Mouse (Mus musculus) frontal cortex, postnatal 14 days (tissue): ENCODE measurements around the gene Mylk3.

Experiments
- DNase-seq, 2 experiments: peaks; one replicate each; pipeline ENCODE4 v3.0.0; 2022; ENCODE audit warnings: low spot score in 2 of 2

Mylk3 gene

DNA sequence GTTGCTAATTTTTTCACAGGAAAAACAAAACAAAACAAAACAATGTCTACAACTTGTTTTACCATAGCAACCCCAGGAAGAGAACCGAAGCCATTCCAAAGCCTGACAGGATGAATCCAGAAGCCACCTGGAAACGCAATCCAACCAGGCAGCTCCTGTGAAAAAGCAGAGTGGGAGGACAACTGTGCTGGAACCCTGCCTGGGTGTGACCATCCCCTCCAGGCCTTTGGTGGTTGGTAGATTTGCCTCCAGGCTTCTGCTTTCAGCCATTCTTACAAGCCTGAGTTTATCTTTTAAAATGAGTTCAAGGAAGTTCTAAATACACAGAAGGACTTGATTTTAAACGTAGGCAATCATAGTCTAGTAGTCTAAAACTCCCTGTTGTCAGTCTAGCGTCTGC is 4.2 kb downstream of the Mylk3 start:
- no peak for DNase-seq

DNA sequence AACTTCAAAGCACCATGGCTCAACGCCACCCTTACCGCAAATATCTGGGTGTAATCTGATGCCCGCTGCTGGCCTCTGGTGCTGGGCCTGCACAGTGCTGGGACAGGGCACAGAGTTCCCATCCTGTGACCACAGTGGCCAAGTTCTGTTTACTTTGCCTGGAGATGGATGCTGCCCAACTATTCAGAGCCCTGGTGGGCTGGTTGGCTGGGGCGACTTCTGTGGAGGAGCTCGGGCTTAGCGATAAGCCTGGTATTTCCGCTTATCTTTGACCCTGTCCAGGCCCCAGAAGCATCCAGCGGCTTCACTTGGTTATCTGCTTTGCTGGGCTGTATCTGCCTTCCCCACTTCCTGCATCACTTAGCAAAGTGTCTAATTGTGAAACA is 5.3 kb downstream of the Mylk3 start:
- no peak for DNase-seq

DNA sequence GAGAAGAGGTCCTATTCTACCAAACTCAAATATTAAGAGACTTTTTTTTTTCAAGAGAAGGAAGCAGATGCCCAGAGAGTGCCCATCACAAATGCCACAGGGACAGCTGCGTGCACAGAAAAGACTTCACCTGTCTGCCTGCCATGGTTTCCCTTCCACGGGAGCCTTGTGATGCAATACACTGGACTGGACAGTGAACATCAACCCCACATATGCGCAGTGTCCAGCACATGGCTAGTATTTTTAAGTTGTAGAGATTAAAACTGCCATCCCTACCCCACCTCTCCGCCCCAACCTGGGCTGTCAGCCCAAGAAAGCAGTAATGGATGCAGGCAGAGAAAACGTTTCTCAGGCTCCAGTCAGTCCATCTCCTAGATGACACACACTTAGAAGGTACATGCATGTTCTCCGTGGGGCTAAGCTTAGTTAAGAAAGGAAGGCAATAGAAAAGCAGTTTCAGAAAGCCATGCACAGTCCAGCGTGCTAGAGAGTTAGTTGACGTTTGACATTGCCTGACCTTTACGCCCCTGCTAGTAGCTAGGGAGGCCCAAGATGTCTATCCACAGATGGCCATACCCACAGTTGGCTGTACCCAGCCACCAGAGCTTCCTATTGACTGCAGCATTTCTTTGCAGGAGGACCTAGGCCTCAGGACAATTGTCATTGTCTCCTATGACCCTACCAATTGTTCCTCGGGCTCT is 5.9 kb downstream of the Mylk3 start:
- no peak for DNase-seq

DNA sequence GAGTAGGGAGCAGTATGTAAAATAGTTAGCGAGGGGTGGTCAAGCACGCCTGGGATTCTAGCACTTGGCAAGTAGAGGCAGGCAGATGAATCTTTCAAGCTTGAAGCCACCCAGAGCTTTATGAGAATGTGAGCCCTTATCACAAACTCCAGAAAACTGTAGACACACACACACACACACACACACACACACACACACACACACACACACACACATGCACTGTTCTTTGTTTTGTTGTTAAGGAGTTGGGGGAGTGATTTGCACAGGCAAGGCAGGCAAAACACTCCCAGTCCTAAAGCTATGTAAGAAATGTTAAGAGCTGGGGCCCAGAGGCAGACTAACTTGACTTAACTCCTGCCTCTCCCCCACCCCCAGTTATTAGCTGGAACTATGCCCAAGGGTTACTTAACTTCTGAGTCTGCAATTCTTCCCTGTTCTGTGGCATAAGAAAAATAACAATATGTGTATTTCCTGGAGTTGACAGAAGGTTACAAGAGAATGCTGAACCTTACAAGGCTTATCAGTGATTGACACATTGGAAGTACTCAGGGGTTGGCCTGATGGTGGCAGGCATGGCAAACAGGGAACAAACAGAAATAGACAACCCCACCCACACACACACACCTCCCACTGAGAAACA is 6.9 kb downstream of the Mylk3 start:
- DNase-seq, result no peak

DNA sequence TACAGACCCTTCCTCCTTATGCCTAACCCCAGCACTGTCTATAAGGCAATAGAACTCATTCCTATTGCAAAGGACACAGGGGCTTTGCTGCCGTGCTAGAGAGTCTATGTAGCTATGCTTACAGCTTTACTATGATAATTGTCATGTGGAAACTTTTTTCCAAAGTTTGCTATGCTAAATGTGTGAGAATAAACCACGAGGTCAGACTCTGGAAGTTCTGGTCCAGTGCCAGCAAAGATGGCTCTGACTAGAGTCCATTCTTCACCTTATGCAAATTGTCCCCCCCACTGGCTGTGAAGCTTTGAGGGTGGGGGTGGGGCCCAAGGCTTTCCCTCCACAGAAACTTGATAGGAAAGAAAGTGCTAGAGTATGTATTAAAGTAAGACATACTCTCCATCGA is 9.6 kb downstream of the Mylk3 start:
- DNase-seq, result no peak

DNA sequence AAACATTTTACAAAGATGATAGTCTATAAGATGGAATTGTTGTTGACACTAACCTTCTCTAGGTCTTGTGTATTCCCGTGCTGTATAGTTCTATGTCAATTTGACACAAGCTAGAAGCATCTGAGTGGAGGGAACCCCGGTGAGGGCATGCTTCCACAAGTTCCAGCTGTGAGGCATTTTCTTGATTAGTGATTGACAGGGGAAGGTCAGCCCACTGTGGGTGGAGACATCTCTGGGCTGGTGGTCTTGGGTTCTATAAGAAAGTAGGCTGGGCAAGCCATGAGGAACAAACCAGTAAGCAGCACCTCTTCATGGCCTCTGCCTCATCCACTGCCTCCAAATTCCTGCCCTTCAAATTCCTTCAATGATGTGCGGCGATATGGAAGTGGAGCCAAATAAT is 11.9 kb downstream of the Mylk3 start:
- DNase-seq, result no peak

DNA sequence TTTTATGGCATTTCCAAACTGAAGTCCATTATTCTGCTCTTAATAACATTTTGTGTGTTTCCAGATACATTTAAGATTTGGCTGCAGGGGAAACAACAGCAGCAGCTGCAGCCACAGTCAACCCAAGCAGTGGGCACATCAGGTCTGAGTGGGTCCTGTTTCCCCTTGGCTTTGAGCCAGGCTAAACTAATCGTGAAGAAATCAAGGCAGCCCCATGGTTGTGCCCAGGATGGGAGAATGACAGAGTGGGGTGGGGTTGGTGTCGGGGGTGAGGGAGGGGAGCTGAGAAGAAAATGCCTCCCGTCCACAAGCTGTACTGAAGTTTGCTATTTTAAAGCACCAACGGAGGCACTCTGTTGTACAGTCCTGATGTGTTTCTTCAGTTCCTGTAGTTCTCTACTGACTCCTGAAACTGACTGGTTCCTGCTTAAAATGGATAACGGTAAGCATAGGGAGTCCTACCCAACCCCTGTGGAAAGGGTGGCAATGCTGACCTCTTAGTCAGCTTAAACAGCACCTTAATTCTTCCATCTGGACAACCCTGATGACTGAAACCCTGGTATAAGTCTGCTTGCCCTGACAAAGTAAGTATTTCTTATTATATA is 12.6 kb downstream of the Mylk3 start:
- no peak for DNase-seq

DNA sequence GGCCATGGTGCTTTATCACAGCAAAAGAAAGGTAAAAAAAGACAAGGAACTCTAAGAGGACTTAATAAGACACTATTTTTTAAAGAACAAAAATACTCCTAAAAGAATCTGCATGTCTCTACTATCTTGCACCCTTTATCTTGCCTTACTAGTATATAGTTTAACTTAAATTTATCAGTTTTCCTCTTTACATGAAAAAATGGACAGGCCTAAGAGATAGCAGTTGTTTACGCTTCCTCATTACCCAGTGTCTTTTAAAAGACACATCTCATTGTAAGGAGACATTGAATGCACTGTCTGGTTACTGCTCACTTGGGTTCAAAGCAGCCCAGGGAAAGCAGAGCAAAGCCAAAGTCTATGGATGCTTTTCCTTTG is 13.7 kb downstream of the Mylk3 start:
- DNase-seq, result no peak

DNA sequence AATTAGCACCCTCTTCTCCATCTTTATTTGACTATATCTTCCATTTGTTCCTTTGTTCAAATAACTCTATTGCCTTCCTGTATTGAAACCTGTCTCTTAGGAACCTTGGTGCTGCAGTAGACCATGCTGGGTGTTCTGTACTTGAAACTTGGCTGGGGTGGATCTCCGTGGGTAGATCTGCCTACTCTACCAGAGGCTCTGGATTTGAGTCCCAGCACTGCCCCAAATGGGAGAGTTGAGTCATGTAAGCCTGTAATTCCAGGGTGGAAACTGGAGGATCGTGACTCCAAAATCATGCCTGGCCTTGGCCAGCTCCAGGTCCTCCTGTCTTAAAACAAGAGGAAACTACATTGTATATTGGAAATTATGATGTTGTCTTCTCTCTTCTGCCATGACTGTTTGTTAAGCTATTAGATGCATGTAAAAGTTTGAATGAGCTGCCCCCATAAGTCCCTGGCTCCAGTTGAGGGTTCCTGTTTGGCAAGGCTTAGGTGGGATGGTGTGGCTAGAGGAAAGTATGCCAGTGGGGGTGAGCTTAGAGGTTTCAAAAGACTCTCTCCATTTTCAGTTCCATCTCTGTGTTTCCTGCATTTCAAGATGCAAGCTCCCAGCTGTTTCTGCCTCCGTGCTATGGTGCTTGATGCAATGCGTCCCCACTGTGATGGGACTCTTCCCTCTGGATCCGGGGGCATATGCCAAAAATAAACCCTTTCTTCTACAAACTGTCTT is 14.2 kb downstream of the Mylk3 start:
- DNase-seq, result no peak

DNA sequence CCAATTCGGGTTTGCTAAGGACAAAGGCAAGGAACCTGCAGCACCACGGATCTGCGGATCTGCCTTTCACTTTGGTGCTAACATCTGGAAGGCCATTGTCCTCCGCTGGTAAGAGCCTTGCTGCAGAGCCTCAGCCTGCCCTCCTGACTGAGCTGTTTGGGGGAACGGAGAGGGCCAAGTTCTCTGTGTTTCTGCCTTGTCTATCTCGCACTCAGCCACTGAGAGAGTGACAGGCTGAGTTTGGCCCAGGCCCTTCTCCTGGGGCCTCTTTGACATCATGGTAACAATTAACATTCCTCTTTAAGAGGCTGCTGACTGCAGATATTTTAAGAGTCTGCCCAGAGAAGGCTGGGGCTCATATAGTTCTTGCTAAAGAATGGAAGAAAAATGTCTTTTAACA is 21.0 kb downstream of the Mylk3 start:
- DNase-seq, result no peak

DNA sequence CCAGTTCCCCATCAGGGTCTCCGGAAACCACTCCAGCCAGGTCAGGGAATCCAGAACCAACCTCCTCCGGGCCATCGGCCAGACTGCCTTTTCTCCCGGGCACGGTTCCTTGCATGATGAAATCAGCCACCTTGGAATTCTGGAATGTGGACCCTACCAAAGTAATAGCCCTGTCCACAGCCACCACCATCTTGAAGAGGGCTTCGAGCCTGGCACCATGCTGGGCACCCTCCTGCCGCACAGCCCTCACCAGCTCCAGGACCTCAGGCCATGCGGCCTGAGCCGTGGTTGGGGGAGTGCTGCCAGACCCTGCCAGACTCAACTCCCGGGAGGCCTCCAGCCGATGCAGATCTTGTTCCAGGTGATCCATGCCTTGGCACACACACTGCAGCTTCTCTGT is 21.5 kb downstream of the Mylk3 start:
- DNase-seq, result no peak

DNA sequence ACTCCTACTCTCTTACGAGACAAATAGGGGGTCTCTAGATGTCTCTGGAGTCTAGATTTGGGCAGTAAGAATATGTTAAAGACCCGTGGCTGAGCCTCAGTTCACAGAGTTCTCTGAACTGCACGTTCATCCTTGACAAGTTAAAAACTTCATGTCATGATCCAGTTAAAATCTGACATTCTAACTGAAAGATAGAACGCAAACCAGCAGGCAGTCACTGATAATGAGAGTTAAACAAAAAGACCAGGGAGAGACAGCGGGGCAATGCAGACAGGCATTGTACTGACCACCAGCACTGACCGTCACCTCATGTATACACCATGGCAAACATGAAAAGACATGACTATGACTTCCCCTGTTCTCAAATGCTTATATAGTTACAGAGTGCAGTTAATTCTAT is 22.7 kb downstream of the Mylk3 start:
- DNase-seq, result no peak

DNA sequence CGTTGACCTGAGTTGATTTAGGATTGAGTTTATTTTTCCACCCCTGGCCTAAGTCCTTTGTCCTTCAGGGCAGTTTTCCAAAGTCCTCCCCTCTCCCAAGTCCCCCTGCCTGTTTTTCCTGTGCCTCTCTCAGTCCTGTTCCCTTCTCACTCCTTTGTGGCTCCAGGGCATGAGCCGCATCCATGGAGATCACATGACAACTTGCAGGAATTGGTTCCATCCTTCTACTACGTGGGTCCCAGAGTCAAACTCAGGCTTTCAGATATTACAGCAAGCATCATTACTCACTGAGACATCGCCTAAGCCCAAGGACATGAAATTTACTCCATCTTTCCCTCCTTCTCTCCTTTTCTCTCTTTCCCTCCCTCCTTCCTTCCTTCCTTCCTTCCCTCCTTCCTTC is 23.9 kb downstream of the Mylk3 start:
- no peak for DNase-seq

DNA sequence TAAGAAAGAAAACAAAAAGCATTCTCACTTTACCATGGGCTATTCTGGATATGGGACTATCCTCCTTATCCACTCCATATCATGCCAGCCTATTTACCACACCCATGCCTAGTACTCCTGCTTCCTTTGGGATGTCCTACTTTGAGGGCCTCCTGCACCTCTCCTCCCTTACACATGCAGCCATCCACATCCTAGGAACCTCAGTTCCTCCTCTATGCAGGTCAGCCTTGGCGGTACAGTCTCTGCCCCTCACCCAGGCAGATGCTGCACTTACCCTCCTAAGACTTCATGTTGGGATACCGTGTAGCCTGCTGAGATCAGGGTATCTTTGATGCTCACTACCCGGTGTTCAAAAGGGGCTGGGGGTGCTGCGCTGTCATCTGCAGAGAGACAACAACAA is 32.9 kb downstream of the Mylk3 start:
- DNase-seq, result no peak

DNA sequence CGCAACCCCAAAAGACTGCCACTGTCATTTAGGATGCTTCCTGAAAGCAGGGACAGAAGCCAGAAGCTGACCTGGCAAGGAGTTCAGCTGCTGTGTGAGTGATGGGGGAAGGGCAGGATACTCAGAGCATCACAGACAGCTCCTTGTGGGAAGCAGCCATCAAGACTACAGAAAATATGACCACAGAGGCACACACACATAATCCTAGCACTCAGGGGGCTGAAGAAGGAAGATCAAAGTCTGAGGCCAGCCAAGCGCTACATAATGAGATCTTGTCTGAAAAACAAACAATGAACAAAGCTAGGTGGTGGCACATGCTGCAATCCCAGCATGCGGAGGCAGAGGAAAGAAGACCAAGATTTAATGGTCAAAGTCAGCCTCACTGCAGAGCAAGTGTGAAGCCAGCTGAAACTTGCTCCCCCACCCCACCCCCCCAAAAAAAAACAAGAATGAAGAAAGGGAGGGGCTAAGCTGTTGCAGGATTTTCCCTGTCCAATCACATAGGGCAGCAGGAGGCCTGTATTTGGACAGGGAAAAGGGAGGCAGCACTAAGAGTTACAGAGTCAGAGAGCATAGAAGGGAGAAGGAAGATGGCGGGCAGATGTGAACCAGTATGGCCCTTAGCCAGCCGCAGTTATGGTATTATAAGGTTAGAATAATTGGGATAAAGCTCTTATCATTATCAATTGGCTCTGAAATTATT is 46.1 kb downstream of the Mylk3 start:
- no peak for DNase-seq

DNA sequence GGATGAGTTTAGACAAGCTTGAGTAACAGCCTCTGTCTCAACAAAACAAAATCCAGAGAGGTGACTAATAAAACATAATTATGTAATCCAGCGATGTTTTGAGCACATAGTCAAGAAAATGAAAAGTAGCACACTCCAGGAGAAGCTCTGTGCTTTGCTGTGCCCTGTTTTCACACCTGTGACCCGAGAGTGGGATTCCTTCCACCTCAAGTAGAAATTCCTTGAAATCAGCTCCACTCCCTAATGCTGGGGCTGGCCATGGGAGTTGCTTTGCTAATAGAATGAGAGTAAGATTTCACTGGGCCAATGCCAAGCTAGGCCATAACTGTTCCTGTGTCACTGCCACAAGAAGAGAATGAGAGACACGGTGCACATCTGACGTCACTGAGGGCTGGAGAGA is 48.5 kb downstream of the Mylk3 start:
- no peak for DNase-seq

DNA sequence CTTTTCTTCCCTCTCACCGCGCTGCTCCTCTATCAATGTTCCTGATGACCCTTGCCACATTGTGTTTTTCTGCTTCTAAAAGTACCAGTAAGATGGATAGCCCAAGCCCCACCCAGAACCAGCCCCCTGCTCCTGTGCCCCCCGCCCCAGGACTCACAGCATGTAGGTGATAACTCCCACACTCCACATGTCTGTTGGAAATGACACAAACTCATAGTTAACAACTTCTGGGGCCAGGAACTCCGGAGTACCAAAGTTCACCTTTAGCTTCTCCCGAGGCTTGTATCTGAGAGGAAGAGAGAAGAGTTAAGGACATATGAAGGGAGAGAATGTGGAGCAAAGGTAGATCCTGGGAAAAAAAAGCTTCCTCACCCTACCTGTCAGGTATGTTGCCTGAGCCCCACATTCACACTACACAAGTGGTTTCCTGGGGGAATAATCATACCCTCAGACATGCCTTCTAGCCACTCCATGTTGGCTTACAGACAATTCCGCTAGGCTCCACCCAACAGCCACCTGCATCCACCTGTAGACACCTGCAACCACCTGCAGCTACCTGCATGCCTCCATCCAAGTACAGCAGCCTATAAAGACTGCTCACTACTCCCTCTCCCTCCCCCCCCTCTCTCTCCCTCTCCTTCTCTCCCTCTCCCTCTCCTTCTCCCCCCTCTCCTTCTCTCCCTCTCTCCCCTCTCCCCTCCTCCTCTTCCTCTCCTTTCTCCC is 49.8 kb downstream of the Mylk3 start:
- no peak for DNase-seq

DNA sequence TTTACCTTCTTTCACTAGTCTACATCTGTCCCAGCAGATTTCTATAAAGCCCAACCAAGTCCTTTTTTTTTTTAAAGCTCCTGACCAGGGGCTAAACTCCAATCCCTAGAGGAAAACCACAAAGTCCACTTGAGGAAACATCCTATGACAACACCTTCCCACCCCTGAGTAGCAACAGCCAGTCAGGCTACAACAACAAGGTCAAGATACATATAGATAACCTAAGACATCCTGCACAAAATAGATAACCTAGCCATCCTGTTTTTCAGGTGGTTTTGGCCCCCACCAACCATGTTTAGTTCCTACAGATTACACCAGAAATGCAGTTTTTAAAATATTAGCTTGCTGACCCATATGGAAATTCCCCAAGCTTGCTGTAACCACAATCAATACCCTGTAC is 51.0 kb downstream of the Mylk3 start:
- DNase-seq, result no peak

DNA sequence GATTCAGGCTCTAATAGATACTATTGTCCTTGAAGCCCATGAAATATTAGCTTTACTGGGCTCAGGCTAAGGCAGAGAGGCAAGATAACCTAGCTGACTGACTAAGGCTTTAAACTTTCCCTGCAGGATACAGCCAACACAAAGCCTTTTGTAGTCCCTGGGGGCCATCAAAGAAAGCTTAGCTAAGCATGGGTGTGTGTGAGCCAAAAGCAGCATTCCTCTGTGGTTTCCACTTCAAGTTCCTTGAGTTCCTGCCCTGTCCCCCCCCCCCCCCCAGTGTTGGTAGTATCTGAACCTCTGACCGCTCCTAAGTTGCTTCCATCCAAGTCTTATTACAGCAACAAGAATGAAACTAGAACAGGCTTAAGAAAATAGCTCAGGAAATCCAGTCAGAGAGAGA is 56.6 kb downstream of the Mylk3 start:
- DNase-seq, result no peak

DNA sequence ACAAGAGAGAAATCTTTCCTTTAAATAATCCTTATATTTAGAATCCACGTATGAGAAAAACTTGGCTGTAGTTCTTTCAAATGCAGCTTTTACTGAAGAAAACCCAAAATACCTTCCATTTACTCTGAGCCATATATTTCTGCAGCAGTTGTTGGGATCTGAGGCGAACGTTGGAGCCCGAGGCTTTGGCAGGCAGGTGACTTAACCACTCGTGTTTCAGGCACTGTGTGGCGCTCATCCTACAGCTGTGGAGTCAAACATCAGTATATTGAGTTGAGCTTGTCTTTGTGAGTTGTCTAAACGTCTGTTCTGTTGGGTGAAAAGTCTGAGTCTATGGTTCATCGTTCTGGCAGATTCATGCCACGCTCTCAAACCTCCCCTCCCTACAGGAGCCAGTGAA is 59.1 kb downstream of the Mylk3 start:
- DNase-seq, result no peak

DNA sequence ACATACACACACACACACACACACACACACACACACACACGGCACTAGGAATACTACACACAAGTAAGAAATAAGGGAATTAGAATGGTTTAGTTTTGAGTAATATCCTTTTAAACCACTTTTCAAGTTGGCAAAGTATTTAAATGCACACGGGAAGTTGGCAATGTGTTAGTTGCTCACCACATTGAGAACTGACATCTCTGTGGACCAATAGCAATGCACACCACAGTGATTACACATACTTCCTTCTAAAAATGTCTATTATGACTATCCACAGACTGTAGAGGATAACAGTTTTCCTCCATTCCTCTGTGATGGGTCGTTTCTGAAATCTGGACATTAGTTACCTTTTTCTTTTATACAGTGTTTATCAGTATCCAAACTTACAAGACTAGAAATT is 63.1 kb downstream of the Mylk3 start:
- DNase-seq, result no peak

DNA sequence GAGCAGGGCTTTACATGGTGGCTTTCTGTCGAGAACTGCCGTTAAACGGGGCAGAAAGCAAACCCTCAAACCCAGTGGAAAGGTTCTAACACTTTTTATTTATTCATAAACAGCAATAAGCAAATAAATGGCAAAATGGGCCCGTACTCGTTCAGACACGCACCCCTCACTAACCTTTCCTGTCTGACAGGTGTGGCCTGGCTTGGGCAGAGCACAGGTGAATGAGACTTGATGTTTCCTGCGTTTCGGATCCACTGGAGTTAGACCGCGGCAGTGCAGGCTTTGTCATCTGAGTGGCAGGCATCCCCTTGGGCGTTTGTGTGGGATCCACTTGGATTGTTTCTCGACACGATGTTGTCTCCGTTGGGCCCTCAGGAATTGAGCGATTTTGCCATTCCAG is 64.2 kb downstream of the Mylk3 start:
- no peak for DNase-seq
